Mouse (Mus musculus): ENCODE data around the gene Krtdap. TPM values are rescaled to one million over a fixed set of nuclear protein-coding genes. Genes with fewer than 3 reads are reported as not detected.

The Krtdap gene
- polyA plus RNA-seq, 1 experiment from 2014 or later = 0.22 TPM

DNA sequence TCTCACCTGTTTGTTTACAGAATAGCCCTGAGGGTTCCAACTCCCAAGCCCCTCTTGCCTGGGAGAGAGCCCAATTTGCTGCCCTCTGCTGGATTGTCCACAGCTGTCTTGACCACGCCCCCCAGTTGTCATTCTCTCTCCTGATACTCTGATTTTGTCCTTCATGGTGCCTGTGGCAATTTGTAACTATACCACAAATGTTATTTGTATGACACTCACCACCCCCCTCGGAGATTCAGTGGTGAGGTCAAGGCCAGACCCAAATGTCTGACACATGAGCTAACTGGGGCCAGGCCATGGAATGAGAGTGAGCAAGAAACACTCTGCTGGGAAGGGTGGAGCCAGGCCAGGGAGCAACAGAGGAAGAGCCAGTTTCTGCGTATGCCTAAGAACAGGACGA, 28.8 kb upstream of the Krtdap start:
- no peaks in the 10 kb centered on the region for H3K36me3 ChIP-seq (ENCODE audit: control insufficient read depth, insufficient read depth)
- ATAC-seq (ENCODE audit: low read depth) = no peak
- WGBS (ENCODE audit: insufficient replicate concordance) = 40% methylated on average over 4 of the region's 4 CpGs
- no peaks in the 10 kb centered on the region for H3K27me3 ChIP-seq (ENCODE audit: control insufficient read depth, insufficient read depth, low read depth, low read length)
- H3K4me2 ChIP-seq (ENCODE audit: low read depth, low read length) = no peak overlapping the region
- H3K4me3 ChIP-seq (ENCODE audit: low read depth, low read length) = no peak overlapping the region
- H3K4me1 ChIP-seq (ENCODE audit: control insufficient read depth, low read depth, low read length) = no peaks in the 10 kb centered on the region; the same call in 1 of the 2 replicates
- no peak overlapping the region for H3K9ac ChIP-seq (ENCODE audit: low read depth, low read length)
- H3K27ac ChIP-seq (ENCODE audit: low read length) = no peak overlapping the region
- H3K9me3 ChIP-seq (replicated peaks; ENCODE audit: control insufficient read depth, low read length) = peaks cover 4% of the 10 kb centered on the region; the same call in 1 of the 2 replicates

DNA sequence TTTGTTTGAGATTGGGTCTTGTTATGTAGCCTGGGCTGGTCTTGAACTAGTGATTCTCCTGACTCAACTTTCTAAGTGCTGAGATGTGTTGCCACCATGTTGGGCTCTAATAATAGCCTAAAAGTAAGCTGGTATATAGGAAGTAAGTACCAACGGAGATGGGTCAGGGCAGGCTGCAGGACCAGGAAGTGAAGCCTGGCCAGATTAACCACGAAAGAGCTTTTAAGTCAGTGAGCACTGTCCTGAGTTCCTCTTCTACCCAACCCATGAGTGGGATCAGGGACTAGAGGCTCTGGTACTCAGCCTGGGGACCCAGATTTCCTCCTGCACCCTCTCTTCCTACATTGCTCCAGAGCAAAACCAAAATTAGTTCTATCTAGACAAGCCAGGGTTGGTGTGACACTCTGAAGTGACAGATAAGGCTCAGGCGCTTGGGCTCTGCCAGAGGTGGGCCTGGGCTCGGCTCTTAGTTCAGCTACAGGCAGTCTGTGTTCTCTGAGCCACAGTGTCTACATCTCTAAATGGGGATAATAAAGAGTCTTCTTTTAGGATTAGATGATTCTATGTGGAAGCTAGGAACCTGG, 25.8 kb upstream of the Krtdap start:
- ATAC-seq (ENCODE audit: low read depth) = no peak
- Histone ChIP-seq H3K4me2 (ENCODE audit: low read depth, low read length) (no peak overlapping the region), H3K4me3 (ENCODE audit: low read depth, low read length) (no peak overlapping the region), H3K9me3 (replicated peaks; ENCODE audit: control insufficient read depth, low read length) (no peaks in the 10 kb centered on the region), H3K4me1 (ENCODE audit: control insufficient read depth, low read depth, low read length) (no peaks in the 10 kb centered on the region; the same call in 1 of the 2 replicates), H3K27me3 (ENCODE audit: control insufficient read depth, insufficient read depth, low read depth, low read length) (no peaks in the 10 kb centered on the region), H3K9ac (ENCODE audit: low read depth, low read length) (no peak overlapping the region), H3K36me3 (ENCODE audit: control insufficient read depth, insufficient read depth) (no peaks in the 10 kb centered on the region), H3K27ac (ENCODE audit: low read length) (no peak overlapping the region)
- 15% methylated on average over 4 of the region's 4 CpGs for WGBS (ENCODE audit: insufficient replicate concordance)

DNA sequence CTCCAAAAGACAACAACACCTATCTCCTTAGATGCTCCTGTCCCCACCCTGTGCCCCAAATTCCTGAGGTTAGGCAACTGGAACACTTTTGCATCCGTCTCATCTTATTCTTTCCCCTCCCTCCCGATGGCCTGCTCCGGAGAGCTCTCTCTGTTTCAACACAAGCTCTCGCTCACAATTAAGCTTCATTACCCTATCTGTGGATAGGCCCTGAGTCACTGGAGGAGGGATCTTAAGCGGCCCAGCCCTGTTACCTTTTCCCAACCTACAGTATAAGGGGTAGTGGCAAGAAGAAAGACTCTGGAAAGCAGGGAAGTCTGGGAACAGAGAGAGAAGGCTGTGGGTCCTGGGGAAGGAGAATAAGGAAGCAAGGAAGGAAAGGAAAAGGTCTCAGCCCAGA, 24.2 kb upstream of the Krtdap start, which contains the start of gene Dmkn:
Dmkn (plus strand) TSS at position 301 of the 400 bp plus-strand sequence.
- no peak for ATAC-seq (ENCODE audit: low read depth)
- Histone ChIP-seq H3K9ac (ENCODE audit: low read depth, low read length) (no peak within 1 kb of the TSS), H3K27ac (ENCODE audit: low read length) (no peak within 1 kb of the TSS)

GRCm38 (mm10) chr7:30765173-30765572, 22.5 kb upstream of the Krtdap start:
- H3K9me3 ChIP-seq (replicated peaks; ENCODE audit: control insufficient read depth, low read length) = no peaks in the 10 kb centered on the region
- H3K4me2 ChIP-seq (ENCODE audit: low read depth, low read length) = no peak overlapping the region
- H3K4me3 ChIP-seq (ENCODE audit: low read depth, low read length) = no peak overlapping the region
- H3K27ac ChIP-seq (ENCODE audit: low read length) = no peak overlapping the region
- no peaks in the 10 kb centered on the region for H3K27me3 ChIP-seq (ENCODE audit: control insufficient read depth, insufficient read depth, low read depth, low read length)
- 39% methylated on average over 11 of the region's 11 CpGs for WGBS (ENCODE audit: insufficient replicate concordance)
- no peak for ATAC-seq (ENCODE audit: low read depth)
- H3K9ac ChIP-seq (ENCODE audit: low read depth, low read length) = no peak overlapping the region
- no peaks in the 10 kb centered on the region for H3K36me3 ChIP-seq (ENCODE audit: control insufficient read depth, insufficient read depth)
- no peaks in the 10 kb centered on the region; the same call in 1 of the 2 replicates for H3K4me1 ChIP-seq (ENCODE audit: control insufficient read depth, low read depth, low read length)

More for the DNA sequence above, 24.2 kb upstream of the Krtdap start, which contains the start of gene Dmkn:
- Histone ChIP-seq H3K27me3 (ENCODE audit: control insufficient read depth, insufficient read depth, low read depth, low read length) (no peaks in the 10 kb centered on the region), H3K4me2 (ENCODE audit: low read depth, low read length) (no peak within 1 kb of the TSS), H3K9me3 (replicated peaks; ENCODE audit: control insufficient read depth, low read length) (no peaks in the 10 kb centered on the region), H3K36me3 (ENCODE audit: control insufficient read depth, insufficient read depth) (no peaks in the 10 kb centered on the region), H3K4me1 (ENCODE audit: control insufficient read depth, low read depth, low read length) (no peaks in the 10 kb centered on the region; the same call in 1 of the 2 replicates), H3K4me3 (ENCODE audit: low read depth, low read length) (no peak within 1 kb of the TSS)
- WGBS (ENCODE audit: insufficient replicate concordance) = 58% methylated on average over 5 of the region's 5 CpGs

GRCm38 (mm10) chr7:30766408-30766807, 21.3 kb upstream of the Krtdap start:
- Histone ChIP-seq H3K9ac (ENCODE audit: low read depth, low read length) (no peak overlapping the region), H3K27ac (ENCODE audit: low read length) (no peak overlapping the region), H3K27me3 (ENCODE audit: control insufficient read depth, insufficient read depth, low read depth, low read length) (no peaks in the 10 kb centered on the region), H3K4me3 (ENCODE audit: low read depth, low read length) (no peak overlapping the region), H3K36me3 (ENCODE audit: control insufficient read depth, insufficient read depth) (no peaks in the 10 kb centered on the region), H3K4me2 (ENCODE audit: low read depth, low read length) (no peak overlapping the region), H3K4me1 (ENCODE audit: control insufficient read depth, low read depth, low read length) (no peaks in the 10 kb centered on the region; the same call in 1 of the 2 replicates), H3K9me3 (replicated peaks; ENCODE audit: control insufficient read depth, low read length) (no peaks in the 10 kb centered on the region)
- no peak for ATAC-seq (ENCODE audit: low read depth)
- 65% methylated on average over 4 of the region's 4 CpGs for WGBS (ENCODE audit: insufficient replicate concordance)

DNA sequence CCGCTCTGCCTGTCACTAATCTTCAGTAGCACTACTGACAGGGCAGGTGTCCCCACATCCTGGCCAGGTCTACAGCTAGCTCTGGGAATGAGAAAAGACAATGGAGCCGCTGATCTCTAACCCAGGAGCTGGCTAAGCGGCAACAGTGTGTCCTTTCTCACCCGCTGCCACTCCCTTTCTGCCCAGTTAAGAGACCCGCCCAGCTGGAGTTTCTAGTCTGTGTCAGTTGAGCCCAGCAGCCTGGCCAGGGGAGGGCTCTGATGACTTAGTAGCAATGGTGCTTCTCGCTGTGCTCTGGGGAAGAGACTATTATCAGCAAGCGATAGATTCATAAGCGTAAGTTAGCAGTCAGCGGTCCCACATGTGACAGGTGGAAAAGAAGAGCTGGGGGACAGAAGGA, 18.5 kb upstream of the Krtdap start:
- WGBS (ENCODE audit: insufficient replicate concordance) = 27% methylated on average over 9 of the region's 9 CpGs
- no peak overlapping the region for H3K27ac ChIP-seq (ENCODE audit: low read length)
- no peak for ATAC-seq (ENCODE audit: low read depth)

GRCm38 (mm10) chr7:30776104-30776503, 11.6 kb upstream of the Krtdap start:
- no peak for ATAC-seq (ENCODE audit: low read depth)
- Histone ChIP-seq H3K4me2 (ENCODE audit: low read depth, low read length) (no peak overlapping the region), H3K9ac (ENCODE audit: low read depth, low read length) (no peak overlapping the region), H3K27ac (ENCODE audit: low read length) (no peak overlapping the region), H3K9me3 (replicated peaks; ENCODE audit: control insufficient read depth, low read length) (no peaks in the 10 kb centered on the region), H3K4me3 (ENCODE audit: low read depth, low read length) (no peak overlapping the region), H3K4me1 (ENCODE audit: control insufficient read depth, low read depth, low read length) (no peaks in the 10 kb centered on the region), H3K36me3 (ENCODE audit: control insufficient read depth, insufficient read depth) (no peaks in the 10 kb centered on the region), H3K27me3 (ENCODE audit: control insufficient read depth, insufficient read depth, low read depth, low read length) (no peaks in the 10 kb centered on the region)
- WGBS (ENCODE audit: insufficient replicate concordance) = 64% methylated on average over 9 of the region's 9 CpGs

More for the DNA sequence above, 18.5 kb upstream of the Krtdap start:
- H3K27me3 ChIP-seq (ENCODE audit: control insufficient read depth, insufficient read depth, low read depth, low read length) = no peaks in the 10 kb centered on the region
- H3K36me3 ChIP-seq (ENCODE audit: control insufficient read depth, insufficient read depth) = no peaks in the 10 kb centered on the region
- H3K4me1 ChIP-seq (ENCODE audit: control insufficient read depth, low read depth, low read length) = no peaks in the 10 kb centered on the region
- H3K9me3 ChIP-seq (replicated peaks; ENCODE audit: control insufficient read depth, low read length) = no peaks in the 10 kb centered on the region
- H3K4me2 ChIP-seq (ENCODE audit: low read depth, low read length) = no peak overlapping the region
- H3K4me3 ChIP-seq (ENCODE audit: low read depth, low read length) = no peak overlapping the region
- no peak overlapping the region for H3K9ac ChIP-seq (ENCODE audit: low read depth, low read length)

GRCm38 (mm10) chr7:30777081-30777579, 10.6 kb upstream of the Krtdap start:
- no peaks in the 10 kb centered on the region for H3K27me3 ChIP-seq (ENCODE audit: control insufficient read depth, insufficient read depth, low read depth, low read length)
- H3K4me1 ChIP-seq (ENCODE audit: control insufficient read depth, low read depth, low read length) = no peaks in the 10 kb centered on the region
- no peak overlapping the region for H3K27ac ChIP-seq (ENCODE audit: low read length)
- no peak for ATAC-seq (ENCODE audit: low read depth)
- H3K36me3 ChIP-seq (ENCODE audit: control insufficient read depth, insufficient read depth) = no peaks in the 10 kb centered on the region
- no peak overlapping the region for H3K4me3 ChIP-seq (ENCODE audit: low read depth, low read length)
- H3K9ac ChIP-seq (ENCODE audit: low read depth, low read length) = no peak overlapping the region
- WGBS (ENCODE audit: insufficient replicate concordance) = 55% methylated on average over 7 of the region's 7 CpGs
- H3K9me3 ChIP-seq (replicated peaks; ENCODE audit: control insufficient read depth, low read length) = no peaks in the 10 kb centered on the region
- H3K4me2 ChIP-seq (ENCODE audit: low read depth, low read length) = no peak overlapping the region

DNA sequence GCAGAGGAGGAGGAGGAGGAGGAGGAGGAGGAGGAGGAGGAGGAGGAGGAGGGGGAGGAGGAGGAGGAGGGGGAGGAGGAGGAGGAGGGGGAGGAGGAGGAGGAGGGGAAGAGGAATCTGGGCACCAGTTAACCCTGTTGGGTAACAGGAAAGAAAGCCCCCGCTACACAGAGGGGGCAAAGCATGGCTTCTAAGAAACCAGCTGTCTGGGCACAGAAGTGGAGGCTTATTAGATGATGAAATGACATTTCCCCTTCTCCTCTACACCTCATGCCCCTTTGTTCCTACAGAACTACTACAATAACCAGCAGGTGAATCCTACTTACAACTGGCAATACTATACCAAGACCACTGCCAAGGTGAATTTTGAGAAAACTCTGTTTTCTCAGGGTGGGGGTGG, 9.8 kb upstream of the Krtdap start:
- ATAC-seq (ENCODE audit: low read depth) = no peak
- no peak overlapping the region for H3K4me3 ChIP-seq (ENCODE audit: low read depth, low read length)
- H3K9me3 ChIP-seq (replicated peaks; ENCODE audit: control insufficient read depth, low read length) = no peaks in the 10 kb centered on the region
- WGBS (ENCODE audit: insufficient replicate concordance) = 17% methylated on average over 1 of the region's 1 CpGs
- no peaks in the 10 kb centered on the region for H3K4me1 ChIP-seq (ENCODE audit: control insufficient read depth, low read depth, low read length)
- no peak overlapping the region for H3K4me2 ChIP-seq (ENCODE audit: low read depth, low read length)
- H3K27ac ChIP-seq (ENCODE audit: low read length) = no peak overlapping the region
- no peak overlapping the region for H3K9ac ChIP-seq (ENCODE audit: low read depth, low read length)
- H3K27me3 ChIP-seq (ENCODE audit: control insufficient read depth, insufficient read depth, low read depth, low read length) = no peaks in the 10 kb centered on the region
- H3K36me3 ChIP-seq (ENCODE audit: control insufficient read depth, insufficient read depth) = no peaks in the 10 kb centered on the region

Measured in liver, embryonic 16.5 days (tissue).